Mouse (Mus musculus): Measurements from ENCODE around the gene Patj. TPM values are rescaled to one million over a fixed set of nuclear protein-coding genes. Genes with fewer than 3 reads are reported as not detected.
A peak's percentile ranks its signal among the peaks of the same experiment; 100 is the strongest.
"Not testable (repeated sequence)": the region's sequence is repeated elsewhere in the genome, so short reads cannot be mapped to it uniquely, and the experiment has no call there.

The Patj gene
- 1 to 10 TPM; 6.8 to 8.5 (median 7.7) TPM for total RNA-seq (2022)

DNA sequence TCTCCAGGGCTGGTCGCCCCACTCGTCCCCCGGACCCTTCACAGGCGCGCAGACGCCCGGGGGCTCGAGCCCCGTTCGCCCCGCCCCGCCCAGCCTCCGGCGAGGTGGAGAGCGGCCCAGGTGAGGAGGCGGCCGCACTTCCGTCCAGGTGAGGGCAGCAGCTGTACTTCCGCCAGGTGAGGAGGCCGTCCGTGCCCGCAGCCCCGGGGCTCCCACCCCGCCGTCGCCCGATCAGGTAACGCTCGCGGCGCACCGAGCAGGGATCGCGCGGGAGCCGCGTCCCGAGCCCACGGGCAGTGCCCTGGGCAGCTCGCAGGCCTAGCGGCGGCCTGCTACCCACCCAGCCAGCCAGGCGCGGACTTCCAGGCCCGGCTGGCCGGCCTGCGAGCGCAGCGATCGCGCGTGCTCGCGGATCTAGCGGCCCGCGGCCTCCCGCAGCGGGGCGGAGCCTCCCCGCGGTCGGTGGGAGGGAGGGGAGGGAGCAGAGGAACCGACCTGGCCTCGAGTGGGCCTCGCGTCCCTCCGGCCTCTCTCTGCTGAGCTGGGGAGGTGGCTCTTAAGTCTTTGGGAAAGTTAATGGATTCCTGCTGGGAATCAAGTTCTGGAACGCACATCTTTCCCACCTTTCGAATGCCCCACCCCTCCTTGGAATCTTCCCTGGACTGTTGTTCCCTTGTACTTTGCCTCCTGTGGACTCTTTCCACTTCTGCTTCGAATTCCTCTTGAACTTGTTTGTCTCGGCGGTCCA, at the start of gene Patj:
Gene Patj (plus strand): TSS at position 96 of the 748 bp plus-strand sequence.
- DNase-seq (ENCODE audit: low spot score in 2 of 2), result peak; percentile 19 to 46

DNA sequence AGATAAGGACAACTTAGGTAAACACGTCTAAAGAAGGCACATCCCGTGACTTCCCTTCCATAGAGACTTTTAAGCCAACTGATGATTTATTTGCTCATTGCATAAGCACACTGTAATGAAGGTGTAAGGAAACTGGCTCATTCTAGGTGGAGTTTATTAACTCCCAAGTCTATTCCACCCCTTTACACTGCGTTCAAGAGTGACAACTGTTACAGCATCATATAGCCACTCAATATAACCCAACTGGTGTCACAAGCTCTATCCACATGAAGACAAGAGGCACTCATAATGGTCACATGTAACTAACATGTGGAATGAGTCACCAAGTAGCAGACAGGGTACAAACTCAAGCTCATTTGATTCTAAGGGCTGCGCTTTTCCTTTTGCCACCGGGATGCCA, 47.0 kb upstream of the Patj start:
- no peak for DNase-seq (ENCODE audit: low spot score in 2 of 2)

- no peak for DNase-seq (ENCODE audit: low spot score in 2 of 2)
Observed at GRCm38 (mm10) chr4:98358034-98358809, 37.4 kb upstream of the Patj start.

GRCm38 (mm10) chr4:98375401-98375800, 20.2 kb upstream of the Patj start:
- DNase-seq (ENCODE audit: low spot score in 2 of 2), result no peak

- no peak for DNase-seq (ENCODE audit: low spot score in 2 of 2)
Observed at GRCm38 (mm10) chr4:98376943-98377342, 18.6 kb upstream of the Patj start.

GRCm38 (mm10) chr4:98382716-98383424, 12.7 kb upstream of the Patj start, which contains the start of gene Tm2d1:
Gene Tm2d1 (minus strand): TSS chr4:98383306.
- peak; percentile 62 to 68 for DNase-seq (ENCODE audit: low spot score in 2 of 2)

GRCm38 (mm10) chr4:98385036-98385435, 10.5 kb upstream of the Patj start:
- DNase-seq (ENCODE audit: low spot score in 2 of 2), result no peak

GRCm38 (mm10) chr4:98395346-98395689, 267 bp upstream of the Patj start:
- no peak for DNase-seq (ENCODE audit: low spot score in 2 of 2)

GRCm38 (mm10) chr4:98400926-98401583, 5.5 kb downstream of the Patj start:
- no peak for DNase-seq (ENCODE audit: low spot score in 2 of 2)

DNA sequence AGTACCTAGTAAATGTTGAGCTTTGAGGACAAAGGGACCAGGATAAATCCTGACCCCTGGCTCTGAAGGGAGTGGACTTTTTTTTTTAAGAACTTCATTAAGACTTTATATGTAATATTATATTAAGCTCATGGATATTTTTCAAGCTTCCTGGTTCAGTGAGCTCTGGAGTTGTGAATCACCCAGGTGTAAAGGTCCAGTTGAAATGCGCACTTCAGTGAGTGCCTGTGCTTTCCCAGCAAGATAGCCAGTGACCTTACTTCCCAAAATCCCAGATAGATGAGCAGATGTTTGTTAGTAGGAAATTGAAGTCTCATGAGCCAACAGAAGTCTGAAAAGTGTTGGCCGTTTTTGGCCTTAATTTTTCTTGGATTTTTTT, 6.0 kb downstream of the Patj start:
- DNase-seq (ENCODE audit: low spot score in 2 of 2), result no peak

GRCm38 (mm10) chr4:98403492-98403891, 7.9 kb downstream of the Patj start:
- DNase-seq (ENCODE audit: low spot score in 2 of 2), result no peak

GRCm38 (mm10) chr4:98404412-98404811, 8.8 kb downstream of the Patj start:
- no peak for DNase-seq (ENCODE audit: low spot score in 2 of 2)

DNA sequence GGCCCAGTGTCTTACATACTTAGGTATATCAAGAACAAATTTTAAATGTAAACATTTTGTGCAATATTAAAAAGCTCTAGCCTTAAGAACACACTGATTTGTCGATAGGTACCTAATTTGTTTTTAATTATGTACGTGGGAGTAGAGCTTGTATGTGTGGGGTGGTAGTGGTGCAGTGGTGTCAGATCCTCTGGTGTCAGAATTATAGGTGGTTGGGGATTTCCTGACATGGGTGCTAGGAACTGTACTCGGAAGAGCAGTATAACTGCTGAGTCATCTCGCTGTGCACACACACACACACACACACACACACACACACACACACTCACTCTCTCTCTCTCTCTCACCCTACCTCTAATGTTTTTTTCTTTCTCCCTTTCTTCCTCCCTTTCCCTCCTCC, 12.9 kb downstream of the Patj start:
- no peak for DNase-seq (ENCODE audit: low spot score in 2 of 2)

DNA sequence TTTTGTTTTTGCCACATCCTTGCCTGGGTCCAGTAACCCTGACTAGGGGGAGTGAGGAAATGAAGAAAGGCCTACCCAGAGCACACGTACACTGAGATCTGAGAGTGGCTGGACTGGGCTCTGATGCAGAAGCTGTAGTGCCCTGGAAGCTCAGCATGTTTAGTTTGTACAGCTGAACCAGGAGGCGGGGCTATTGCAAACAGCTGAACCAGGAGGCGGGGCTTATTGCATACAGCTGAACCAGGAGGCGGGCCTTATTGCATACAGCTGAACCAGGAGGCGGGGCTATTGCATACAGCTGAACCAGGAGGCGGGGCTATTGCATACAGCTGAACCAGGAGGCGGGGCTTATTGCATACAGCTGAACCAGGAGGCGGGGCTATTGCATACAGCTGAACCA, 19.6 kb downstream of the Patj start:
- not testable (repeated sequence) for DNase-seq (ENCODE audit: low spot score in 2 of 2)

- DNase-seq (ENCODE audit: low spot score in 2 of 2), result no peak
Observed at GRCm38 (mm10) chr4:98428371-98428770, 32.8 kb downstream of the Patj start.

- DNase-seq (ENCODE audit: low spot score in 2 of 2), result no peak
Observed at GRCm38 (mm10) chr4:98435641-98436457, 40.3 kb downstream of the Patj start.

- DNase-seq (ENCODE audit: low spot score in 2 of 2), result no peak
Observed at GRCm38 (mm10) chr4:98436664-98437363, 41.2 kb downstream of the Patj start.

DNA sequence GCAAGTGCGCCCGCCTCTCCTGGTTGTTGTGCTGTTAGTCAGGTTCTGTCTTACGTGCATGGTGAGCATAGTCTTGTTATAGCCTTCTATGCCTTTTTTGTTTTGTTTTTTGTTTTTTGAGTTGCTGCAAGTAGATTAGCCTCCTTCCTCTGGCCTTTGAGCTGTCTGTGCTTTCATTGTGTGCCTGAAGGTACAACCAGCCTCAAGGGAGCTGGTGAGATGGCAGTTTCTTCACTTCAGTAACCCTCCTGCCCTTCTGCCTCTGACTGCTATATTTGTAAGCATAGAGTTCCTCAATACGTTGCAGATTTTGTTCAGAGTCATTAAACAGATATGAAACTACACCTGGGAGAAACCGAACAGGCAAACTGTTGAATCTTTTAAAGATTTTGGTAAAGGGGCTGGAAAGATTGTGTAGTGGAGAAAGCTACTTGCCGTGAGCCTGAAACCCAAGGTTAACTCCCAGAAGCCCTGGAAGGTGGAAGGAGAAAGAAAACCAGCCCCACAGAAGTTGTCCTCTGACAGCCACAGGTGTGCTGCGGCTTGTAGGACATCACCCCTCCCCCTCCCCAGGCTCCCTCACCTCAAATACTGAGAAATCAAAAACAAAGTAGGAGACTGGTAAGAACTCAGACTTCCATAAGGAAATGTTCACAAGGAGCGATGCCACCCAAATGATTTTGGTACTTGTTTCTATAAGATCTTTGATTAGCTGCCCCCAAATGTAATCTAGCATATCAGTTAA, 43.8 kb downstream of the Patj start:
- no peak for DNase-seq (ENCODE audit: low spot score in 2 of 2)

GRCm38 (mm10) chr4:98441248-98441647, 45.7 kb downstream of the Patj start:
- no peak for DNase-seq (ENCODE audit: low spot score in 2 of 2)
